Mouse (Mus musculus) stomach, embryonic 15.5 days (tissue): Measurements from ENCODE around the gene Nanp. TPM values are rescaled to one million over a fixed set of nuclear protein-coding genes. Genes with fewer than 3 reads are reported as not detected.

Experiments used
- ATAC-seq: fragments of 200-750 bp; cut with Nextera tagmentation; 2 replicates; pipeline ENCODE4 v1.8.0; 2017; ENCODE audit warnings: low read depth, moderate number of reproducible peaks, moderate TSS enrichment; ENCODE audit not compliant: insufficient read depth, low FRiP score
- H3K27ac ChIP-seq: fragments of 300-500 bp; sonication (generic); 2 replicates; pipeline ENCODE4 v1.5.1; 2015; ENCODE audit warnings: mild to moderate bottlenecking, inconsistent platforms
- H3K27me3 ChIP-seq: fragments of 300-500 bp; sonication (generic); replicated peaks from 2 replicates; pipeline ENCODE4 v1.6.1; 2015; ENCODE audit warnings: inconsistent platforms
- H3K36me3 ChIP-seq: fragments of 300-500 bp; sonication (generic); 2 replicates; pipeline ENCODE4 v1.6.1; 2015; ENCODE audit warnings: inconsistent platforms
- H3K4me1 ChIP-seq: fragments of 300-500 bp; sonication (generic); 2 replicates; pipeline ENCODE4 v1.6.1; 2015; ENCODE audit warnings: inconsistent platforms
- H3K4me2 ChIP-seq: fragments of 300-500 bp; sonication (generic); 2 replicates; pipeline ENCODE4 v1.6.1; 2015; ENCODE audit warnings: mild to moderate bottlenecking, inconsistent platforms
- H3K4me3 ChIP-seq: fragments of 300-500 bp; sonication (generic); replicated peaks from 2 replicates; pipeline ENCODE4 v1.5.1; 2015; ENCODE audit warnings: inconsistent platforms
- H3K9ac ChIP-seq: fragments of 300-500 bp; sonication (generic); 2 replicates; pipeline ENCODE4 v1.6.1; 2015; ENCODE audit warnings: inconsistent platforms
- H3K9me3 ChIP-seq: fragments of 300-500 bp; sonication (generic); 2 replicates; pipeline ENCODE4 v1.6.1; 2016; ENCODE audit warnings: inconsistent platforms
- WGBS: fragments of 180-500 bp; shearing (Covaris S2); methylation state at CpG from one replicate; pipeline ENCODE4 v1.1.7; 2015; 5-methylcytosine and 5-hydroxymethylcytosine counted together
- polyA plus RNA-seq: library from polyadenylated mRNA; unstranded; fragments of >200 nt; fragmentation: Nextera tagmentation; extraction: Ambion mirVana; gene quantifications from 2 replicates; pipeline ENCODE4 v1.2.1, GENCODE M21; 2015

Gene Nanp
- 54.3 and 58.1 TPM in 2 replicates for polyA plus RNA-seq

- H3K27me3 ChIP-seq = no peaks in the 10 kb centered on the region
- peak; percentile 92 for ATAC-seq
- peak within 1 kb of the TSS; percentile 83 for H3K4me2 ChIP-seq
- H3K27ac ChIP-seq = peak within 1 kb of the TSS; percentile 83
- peak within 1 kb of the TSS; percentile 91 for H3K9ac ChIP-seq
- H3K4me1 ChIP-seq = peaks cover 12% of the 10 kb centered on the region
- under 1% methylated on average over 34 of the region's 34 CpGs for WGBS
- H3K9me3 ChIP-seq = no peaks in the 10 kb centered on the region
- no peaks in the 10 kb centered on the region for H3K36me3 ChIP-seq
- peak within 1 kb of the TSS; percentile 97 for H3K4me3 ChIP-seq
These were observed at the start of gene Nanp, which contains the start of gene Ninl for GRCm38 (mm10) chr2:151039232-151039695. Gene Nanp, minus strand, starts transcription at chr2:151039398. Gene Ninl, minus strand, starts transcription at chr2:151039382.

DNA sequence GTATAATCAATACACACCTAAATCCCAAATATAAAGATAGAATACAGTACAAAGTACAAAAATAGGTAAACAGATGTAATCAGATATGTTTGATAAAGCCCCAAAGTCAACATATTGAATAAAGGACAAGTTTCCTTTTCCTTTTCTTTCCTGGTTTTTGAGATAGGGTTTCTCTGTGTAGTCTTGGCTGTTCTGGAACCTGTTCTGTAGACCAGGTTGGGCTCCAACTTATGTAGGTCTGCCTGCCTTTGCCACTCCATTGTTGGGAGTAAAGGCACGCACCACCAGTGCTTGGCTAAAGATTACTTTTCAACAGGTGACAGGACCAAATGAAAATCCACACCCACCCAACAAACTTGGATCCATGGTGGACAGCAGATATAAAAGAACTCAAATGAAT, 17.4 kb upstream of the Nanp start:
- H3K27me3 ChIP-seq = no peaks in the 10 kb centered on the region
- no peaks in the 10 kb centered on the region for H3K9me3 ChIP-seq
- no peaks in the 10 kb centered on the region for H3K4me1 ChIP-seq
- peak; percentile 82 for ATAC-seq
- no peak overlapping the region for H3K4me3 ChIP-seq
- no peak overlapping the region for H3K9ac ChIP-seq
- H3K36me3 ChIP-seq = no peaks in the 10 kb centered on the region
- H3K4me2 ChIP-seq = no peak overlapping the region
- no peak overlapping the region for H3K27ac ChIP-seq
- WGBS = 74% methylated on average over 1 of the region's 1 CpGs

GRCm38 (mm10) chr2:151040411-151040810, 1.2 kb upstream of the Nanp start:
- H3K4me1 ChIP-seq = peaks cover 12% of the 10 kb centered on the region
- H3K27me3 ChIP-seq = no peaks in the 10 kb centered on the region
- no peaks in the 10 kb centered on the region for H3K36me3 ChIP-seq
- 90% methylated on average over 1 of the region's 1 CpGs for WGBS
- H3K27ac ChIP-seq = no peak overlapping the region
- H3K9me3 ChIP-seq = no peaks in the 10 kb centered on the region
- no peak overlapping the region for H3K4me2 ChIP-seq
- H3K4me3 ChIP-seq = no peak overlapping the region
- no peak overlapping the region for H3K9ac ChIP-seq
- ATAC-seq = no peak

DNA sequence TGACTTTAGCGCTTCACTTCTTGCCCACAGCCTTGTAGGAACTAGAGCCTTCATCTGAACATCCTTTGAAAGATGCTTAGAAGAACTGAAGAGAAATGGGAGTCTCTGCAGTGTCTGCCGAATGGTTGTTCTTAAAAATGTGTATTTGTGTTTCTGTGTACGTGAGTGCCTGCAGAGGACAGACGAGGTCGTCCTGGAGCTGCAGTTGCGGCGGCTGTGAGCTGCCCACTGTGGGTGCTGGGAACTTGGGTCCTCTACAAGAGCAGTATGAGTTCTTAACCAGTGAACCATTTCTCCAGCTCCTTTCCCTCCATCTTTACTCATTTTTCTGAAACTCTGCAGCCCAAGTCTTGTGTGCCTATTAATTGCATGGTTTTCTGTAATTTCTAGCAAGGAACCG, 528 bp upstream of the Nanp start:
- no peak for ATAC-seq
- Histone ChIP-seq H3K9ac (peak overlapping the region; percentile 54), H3K9me3 (no peaks in the 10 kb centered on the region), H3K36me3 (no peaks in the 10 kb centered on the region), H3K4me3 (peak overlapping the region; percentile 97), H3K27ac (0 out of 2 replicates have a peak overlapping the region, but pooled peaks have one; percentile 48), H3K4me1 (peaks cover 12% of the 10 kb centered on the region), H3K4me2 (peak overlapping the region; percentile 83), H3K27me3 (no peaks in the 10 kb centered on the region)
- 45% methylated on average over 8 of the region's 8 CpGs for WGBS

DNA sequence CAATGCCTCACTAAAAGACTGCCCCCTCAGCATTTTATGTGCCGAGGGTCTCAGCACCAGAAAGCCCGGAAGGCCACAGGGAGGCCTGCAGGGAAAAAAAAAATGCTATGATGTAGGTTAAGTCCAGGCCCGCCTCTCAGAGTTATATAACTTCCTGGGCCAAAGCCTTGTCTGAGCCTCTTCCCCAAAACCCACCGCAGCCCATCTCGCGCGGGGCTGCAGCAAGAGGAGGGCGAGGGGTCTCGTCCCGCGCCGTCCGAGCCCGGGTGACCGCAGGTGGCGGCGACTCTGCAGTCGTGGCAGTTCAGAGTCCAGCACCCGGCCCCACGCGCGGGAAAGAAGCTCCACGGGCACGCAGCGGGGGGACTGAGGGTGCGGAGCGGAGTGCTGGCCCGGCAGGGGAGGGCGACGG, 381 bp downstream of the Nanp start:
- no peaks in the 10 kb centered on the region for H3K27me3 ChIP-seq
- peak overlapping the region; percentile 83 for H3K4me2 ChIP-seq
- H3K27ac ChIP-seq = peak overlapping the region; percentile 83
- H3K4me3 ChIP-seq = peak overlapping the region; percentile 97
- WGBS = 0% methylated on average over 30 of the region's 30 CpGs
- H3K36me3 ChIP-seq = no peaks in the 10 kb centered on the region
- peak overlapping the region; percentile 91 for H3K9ac ChIP-seq
- ATAC-seq = peak; percentile 38
- H3K9me3 ChIP-seq = no peaks in the 10 kb centered on the region
- peaks cover 12% of the 10 kb centered on the region for H3K4me1 ChIP-seq

GRCm38 (mm10) chr2:151037876-151038552, 1.2 kb downstream of the Nanp start:
- Histone ChIP-seq H3K9ac (peak overlapping the region; percentile 91), H3K27ac (peak overlapping the region; percentile 83; the same call in 1 of the 2 replicates), H3K4me1 (peaks cover 12% of the 10 kb centered on the region), H3K27me3 (no peaks in the 10 kb centered on the region), H3K4me2 (peak overlapping the region; percentile 83), H3K4me3 (peak overlapping the region; percentile 97), H3K9me3 (no peaks in the 10 kb centered on the region), H3K36me3 (no peaks in the 10 kb centered on the region)
- ATAC-seq = peak; percentile 50
- WGBS = 52% methylated on average over 18 of the region's 18 CpGs

DNA sequence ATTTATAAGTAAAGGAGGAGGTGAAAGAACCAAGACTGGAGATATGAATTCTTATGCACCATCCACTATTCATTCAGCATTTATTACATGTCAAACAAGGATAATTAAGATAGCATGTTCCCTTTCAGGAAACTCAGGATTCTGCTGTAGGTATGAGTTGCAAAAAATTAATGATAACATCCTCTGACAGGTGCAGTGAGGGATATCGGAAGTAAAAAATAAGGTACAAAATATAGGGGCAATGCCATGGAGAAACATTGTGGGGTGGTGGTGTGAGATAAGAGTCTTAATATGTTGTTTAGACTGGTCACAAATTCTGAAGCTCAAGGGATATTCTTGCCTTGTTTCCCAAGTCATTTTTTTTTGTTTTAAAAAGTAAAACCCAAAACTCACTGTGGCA, 1.9 kb downstream of the Nanp start:
- no peak overlapping the region for H3K4me3 ChIP-seq
- H3K36me3 ChIP-seq = no peaks in the 10 kb centered on the region
- WGBS = 92% methylated on average over 1 of the region's 1 CpGs
- ATAC-seq = no peak
- peak overlapping the region; percentile 83; the same call in 1 of the 2 replicates for H3K4me2 ChIP-seq
- H3K27ac ChIP-seq = no peak overlapping the region
- H3K9me3 ChIP-seq = no peaks in the 10 kb centered on the region
- H3K9ac ChIP-seq = 0 out of 2 replicates have a peak overlapping the region, but pooled peaks have one; percentile 91
- H3K27me3 ChIP-seq = no peaks in the 10 kb centered on the region
- peaks cover 12% of the 10 kb centered on the region for H3K4me1 ChIP-seq

- no peak overlapping the region; the same call in 1 of the 2 replicates for H3K4me2 ChIP-seq
- no peak for ATAC-seq
- no peaks in the 10 kb centered on the region for H3K36me3 ChIP-seq
- WGBS = 83% methylated on average over 2 of the region's 2 CpGs
- peaks cover 12% of the 10 kb centered on the region for H3K4me1 ChIP-seq
- H3K4me3 ChIP-seq = no peak overlapping the region
- no peaks in the 10 kb centered on the region for H3K27me3 ChIP-seq
- H3K9me3 ChIP-seq = no peaks in the 10 kb centered on the region
- no peak overlapping the region for H3K9ac ChIP-seq
- H3K27ac ChIP-seq = no peak overlapping the region
These were observed 2.5 kb downstream of the Nanp start for GRCm38 (mm10) chr2:151036721-151037120.

DNA sequence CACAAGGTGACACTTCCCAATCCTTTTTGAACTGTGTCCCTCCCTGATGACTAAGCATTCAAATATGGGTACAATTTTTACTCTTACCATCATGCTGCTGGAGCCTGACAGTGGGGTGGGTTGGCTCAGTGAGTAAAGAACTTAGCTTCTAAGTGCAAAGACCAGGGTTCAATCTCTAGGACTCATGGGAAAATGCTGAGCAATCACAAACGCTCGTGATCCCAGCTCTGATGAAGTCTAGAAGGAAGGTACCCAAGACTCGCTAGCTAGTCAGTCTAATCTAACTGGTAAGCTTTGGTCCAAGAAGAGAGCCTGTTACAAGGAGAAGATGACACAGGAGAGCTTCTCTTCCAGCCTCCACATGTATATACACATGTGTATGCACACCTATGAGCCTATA, 4.8 kb downstream of the Nanp start:
- 0 out of 2 replicates have a peak, but pooled peaks cover under 1% of the 10 kb centered on the region for H3K36me3 ChIP-seq
- H3K9me3 ChIP-seq = no peaks in the 10 kb centered on the region
- H3K9ac ChIP-seq = no peak overlapping the region
- peaks cover 9% of the 10 kb centered on the region for H3K4me1 ChIP-seq
- ATAC-seq = no peak
- H3K4me2 ChIP-seq = no peak overlapping the region
- no peak overlapping the region for H3K4me3 ChIP-seq
- WGBS = 91% methylated on average over 3 of the region's 3 CpGs
- H3K27me3 ChIP-seq = no peaks in the 10 kb centered on the region
- H3K27ac ChIP-seq = no peak overlapping the region

- no peak overlapping the region for H3K4me2 ChIP-seq
- no peaks in the 10 kb centered on the region for H3K9me3 ChIP-seq
- H3K36me3 ChIP-seq = no peaks in the 10 kb centered on the region
- H3K27me3 ChIP-seq = no peaks in the 10 kb centered on the region
- no peak overlapping the region for H3K9ac ChIP-seq
- ATAC-seq = no peak
- H3K27ac ChIP-seq = no peak overlapping the region
- 86% methylated on average over 10 of the region's 10 CpGs for WGBS
- H3K4me3 ChIP-seq = no peak overlapping the region
- no peaks in the 10 kb centered on the region for H3K4me1 ChIP-seq
These were observed 18.0 kb downstream of the Nanp start for GRCm38 (mm10) chr2:151021158-151021557.

GRCm38 (mm10) chr2:151015316-151015715, 23.9 kb downstream of the Nanp start:
- Histone ChIP-seq H3K4me2 (no peak overlapping the region), H3K4me1 (no peaks in the 10 kb centered on the region), H3K4me3 (no peak overlapping the region), H3K27ac (no peak overlapping the region), H3K9ac (no peak overlapping the region), H3K27me3 (no peaks in the 10 kb centered on the region), H3K36me3 (no peaks in the 10 kb centered on the region), H3K9me3 (no peaks in the 10 kb centered on the region)
- 75% methylated on average over 2 of the region's 2 CpGs for WGBS
- no peak for ATAC-seq

- Histone ChIP-seq H3K36me3 (no peaks in the 10 kb centered on the region), H3K4me2 (no peak overlapping the region), H3K9me3 (no peaks in the 10 kb centered on the region), H3K4me3 (no peak overlapping the region), H3K27me3 (no peaks in the 10 kb centered on the region), H3K27ac (no peak overlapping the region), H3K4me1 (peaks cover 6% of the 10 kb centered on the region; the same call in 1 of the 2 replicates), H3K9ac (no peak overlapping the region)
- WGBS = 60% methylated on average over 1 of the region's 1 CpGs
- no peak for ATAC-seq
These were observed 27.9 kb downstream of the Nanp start for GRCm38 (mm10) chr2:151011273-151011672.
